Mouse (Mus musculus) c-Kit-negative CD71-positive TER-119-positive erythroid progenitor cells, embryonic 14.5 days (primary cell): ENCODE measurements around the gene Mab21l2.

ENCODE experiments used
- DNase-seq: peaks from one replicate; pipeline ENCODE4 v3.0.0-alpha.2; 2013; ENCODE audit warnings: low read depth, low spot score

The Mab21l2 gene

GRCm38 (mm10) chr3:86539555-86540168, 8.8 kb downstream of the Mab21l2 start:
- DNase-seq: no peak

GRCm38 (mm10) chr3:86538645-86539554, 9.5 kb downstream of the Mab21l2 start:
- DNase-seq: no peak

- DNase-seq: no peak
Measured at GRCm38 (mm10) chr3:86536751-86537150, 11.7 kb downstream of the Mab21l2 start.

GRCm38 (mm10) chr3:86531531-86532269, 16.7 kb downstream of the Mab21l2 start:
- DNase-seq: no peak

GRCm38 (mm10) chr3:86522880-86523505, 25.4 kb downstream of the Mab21l2 start:
- DNase-seq: no peak

- no peak for DNase-seq
Measured at GRCm38 (mm10) chr3:86518506-86519109, 29.8 kb downstream of the Mab21l2 start.

GRCm38 (mm10) chr3:86500586-86500985, 47.8 kb downstream of the Mab21l2 start:
- no peak for DNase-seq
